Mouse (Mus musculus) lung, postnatal 0 days (tissue): ENCODE measurements at regions not wholly inside any gene's neighbourhood (a gene's known extent, or its start where the extent isn't known, plus 50 kb on each side); places are given as distances from the start of the nearest gene placed in this dataset.

Source experiments
- ATAC-seq: fragments of 200-750 bp; cut with Nextera tagmentation; 2 replicates; pipeline ENCODE4 v1.8.0; 2017; ENCODE audit warnings: moderate library complexity
- DNase-seq: peaks from one replicate; pipeline ENCODE4 v3.0.0-alpha.2; 2016; ENCODE audit warnings: low spot score
- H3K27ac ChIP-seq: fragments of 300-500 bp; sonication (generic); 2 replicates; pipeline ENCODE4 v1.5.1; 2014; ENCODE audit warnings: antibody characterized with exemption, mild to moderate bottlenecking, low read length, mixed read lengths
- H3K27me3 ChIP-seq: fragments of 300-500 bp; sonication (generic); replicated peaks from 2 replicates; pipeline ENCODE4 v1.6.1; 2014; ENCODE audit warnings: low read length, mixed read lengths; ENCODE audit not compliant: insufficient read depth
- H3K36me3 ChIP-seq: fragments of 300-500 bp; sonication (generic); 2 replicates; pipeline ENCODE4 v1.6.1; 2014; ENCODE audit warnings: low read length, mixed read lengths; ENCODE audit not compliant: insufficient read depth
- H3K4me1 ChIP-seq: fragments of 300-500 bp; sonication (generic); 2 replicates; pipeline ENCODE4 v1.6.1; 2014; ENCODE audit warnings: antibody characterized with exemption, low read depth, low read length, mixed read lengths; ENCODE audit not compliant: insufficient read depth
- H3K4me2 ChIP-seq: fragments of 300-500 bp; sonication (generic); replicated peaks from 2 replicates; pipeline ENCODE4 v1.6.1; 2014; ENCODE audit warnings: low read depth, mild to moderate bottlenecking, low read length, moderate library complexity, mixed read lengths
- H3K4me3 ChIP-seq: fragments of 300-500 bp; sonication (generic); 2 replicates; pipeline ENCODE4 v1.5.1; 2014; ENCODE audit warnings: low read depth, low read length
- H3K9ac ChIP-seq: fragments of 300-500 bp; sonication (generic); replicated peaks from 2 replicates; pipeline ENCODE4 v1.6.1; 2014; ENCODE audit warnings: low read depth, mild to moderate bottlenecking
- H3K9me3 ChIP-seq: fragments of 300-500 bp; sonication (generic); 2 replicates; pipeline ENCODE4 v1.6.1; 2016; ENCODE audit warnings: low read length, mixed read lengths
- CTCF ChIP-seq: IDR thresholded peaks from 2 replicates; pipeline ENCODE4 v1.5.1; 2016; ENCODE audit warnings: antibody characterized with exemption, mild to moderate bottlenecking
- EP300 ChIP-seq: IDR thresholded peaks from 2 replicates; pipeline ENCODE4 v1.6.1; 2016; ENCODE audit warnings: antibody characterized with exemption, mild to moderate bottlenecking, control low read depth
- WGBS: fragments of 180-500 bp; shearing (Covaris S2); extraction: QIAGEN DNeasy Blood & Tissue Kit; methylation state at CpG from one replicate; pipeline ENCODE4 v1.1.7; 2014; 5-methylcytosine and 5-hydroxymethylcytosine counted together

DNA sequence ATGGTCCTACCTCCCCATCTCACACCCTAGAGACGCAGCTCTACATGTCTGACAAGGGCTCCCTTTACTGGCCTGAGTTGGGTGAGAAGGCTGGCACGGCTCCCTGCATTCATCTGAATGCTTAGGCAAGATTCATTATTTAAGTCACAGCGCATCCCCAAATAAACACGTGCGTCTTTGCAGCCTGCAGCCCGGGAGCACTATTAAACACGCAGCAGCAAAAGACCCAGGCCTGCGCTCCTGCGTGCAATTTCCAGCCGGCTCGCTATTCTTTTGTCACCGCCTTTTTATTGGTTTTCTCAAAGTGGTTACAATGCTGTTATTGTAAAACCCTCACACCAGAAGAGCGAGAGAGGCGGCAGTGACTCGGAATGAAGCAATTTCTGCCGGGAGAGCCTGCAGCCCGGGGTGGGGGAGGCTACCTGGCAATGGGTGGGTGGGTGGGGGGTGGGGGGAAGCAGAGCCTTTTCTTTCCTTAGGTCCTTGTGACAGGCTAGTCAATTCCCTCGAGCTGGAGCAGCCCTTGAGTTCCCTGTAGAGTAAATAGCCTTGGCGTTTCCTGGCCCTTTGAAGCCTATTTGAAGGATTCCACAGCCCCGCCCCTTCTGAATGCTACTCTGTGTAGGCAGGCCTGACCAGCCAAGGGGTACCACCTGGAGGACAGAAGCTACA lies 333.3 kb downstream of the Bcor start:
- ATAC-seq (peak; percentile 71), DNase-seq (peak; percentile 54)
- WGBS = 19% methylated on average over 20 of the region's 20 CpGs
- TF ChIP-seq EP300 (no peak), CTCF (no peak)
- Histone ChIP-seq H3K27ac (no peak overlapping the region), H3K4me1 (no peaks in the 10 kb centered on the region), H3K4me3 (no peak overlapping the region), H3K9ac (no peak overlapping the region), H3K9me3 (no peaks in the 10 kb centered on the region), H3K4me2 (no peak overlapping the region), H3K36me3 (no peaks in the 10 kb centered on the region), H3K27me3 (no peaks in the 10 kb centered on the region)

DNA sequence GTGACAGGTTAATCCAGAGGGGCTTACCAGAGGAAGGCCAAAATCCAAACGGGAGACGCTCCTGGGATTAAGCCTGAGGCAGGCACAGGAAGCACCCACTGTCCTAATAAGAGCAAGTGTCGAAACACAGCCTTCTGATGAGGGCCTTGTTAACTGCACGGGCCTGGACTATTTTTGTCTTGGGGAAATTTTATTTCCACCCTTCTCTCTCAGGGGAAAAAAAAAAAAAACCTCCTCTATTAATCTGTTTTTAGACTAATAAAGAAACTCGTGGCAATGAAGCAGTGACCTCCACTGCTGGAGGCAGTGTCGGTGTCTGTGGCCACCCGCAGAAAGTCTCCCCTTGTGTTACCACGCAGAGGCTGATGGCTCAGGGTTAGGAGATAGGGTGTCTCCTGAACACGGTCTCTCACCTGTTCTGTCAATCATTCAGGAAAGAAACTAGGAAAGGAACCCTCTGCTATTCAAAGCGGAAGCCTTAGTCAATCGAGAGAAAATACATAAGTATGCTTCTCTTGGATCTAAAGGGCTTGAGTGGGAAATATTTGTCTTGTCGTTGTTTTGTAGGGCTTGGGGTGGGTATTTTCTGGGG lies 330.6 kb downstream of the Bcor start:
- Histone ChIP-seq H3K27me3 (no peaks in the 10 kb centered on the region), H3K9me3 (no peaks in the 10 kb centered on the region), H3K36me3 (no peaks in the 10 kb centered on the region), H3K4me2 (no peak overlapping the region), H3K4me1 (no peaks in the 10 kb centered on the region), H3K9ac (no peak overlapping the region), H3K4me3 (no peak overlapping the region), H3K27ac (no peak overlapping the region)
- 64% methylated on average over 12 of the region's 12 CpGs for WGBS
- no peak for DNase-seq
- TF ChIP-seq CTCF = no peak
- no peak for TF ChIP-seq EP300
- no peak for ATAC-seq

DNA sequence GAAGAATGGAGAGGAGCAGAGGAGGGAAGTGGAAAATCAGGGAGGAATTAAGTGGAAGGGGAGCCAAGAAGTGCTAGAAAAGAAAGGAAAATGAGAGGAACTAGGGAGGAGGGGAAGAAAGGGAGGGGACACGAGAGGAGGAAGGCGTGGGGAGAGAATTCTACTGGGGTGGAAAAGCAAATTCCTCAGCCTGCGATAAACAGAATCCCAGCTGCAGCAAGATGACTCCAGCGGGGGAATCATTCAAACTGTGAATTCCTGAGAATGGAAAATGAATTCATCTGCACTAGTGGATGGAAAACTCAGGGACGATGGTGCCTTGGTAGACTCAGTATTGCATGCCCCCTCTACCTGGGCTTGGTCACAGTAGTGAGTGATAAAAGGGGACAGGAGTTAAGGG lies 322.6 kb downstream of the Bcor start:
- Histone ChIP-seq H3K27ac (no peak overlapping the region), H3K4me2 (no peak overlapping the region), H3K4me1 (no peaks in the 10 kb centered on the region), H3K9me3 (no peaks in the 10 kb centered on the region), H3K9ac (no peak overlapping the region), H3K4me3 (no peak overlapping the region), H3K27me3 (no peaks in the 10 kb centered on the region), H3K36me3 (no peaks in the 10 kb centered on the region)
- TF ChIP-seq EP300 = no peak
- TF ChIP-seq CTCF = no peak
- 27% methylated on average over 5 of the region's 5 CpGs for WGBS
- ATAC-seq (no peak), DNase-seq (peak; percentile 39)

DNA sequence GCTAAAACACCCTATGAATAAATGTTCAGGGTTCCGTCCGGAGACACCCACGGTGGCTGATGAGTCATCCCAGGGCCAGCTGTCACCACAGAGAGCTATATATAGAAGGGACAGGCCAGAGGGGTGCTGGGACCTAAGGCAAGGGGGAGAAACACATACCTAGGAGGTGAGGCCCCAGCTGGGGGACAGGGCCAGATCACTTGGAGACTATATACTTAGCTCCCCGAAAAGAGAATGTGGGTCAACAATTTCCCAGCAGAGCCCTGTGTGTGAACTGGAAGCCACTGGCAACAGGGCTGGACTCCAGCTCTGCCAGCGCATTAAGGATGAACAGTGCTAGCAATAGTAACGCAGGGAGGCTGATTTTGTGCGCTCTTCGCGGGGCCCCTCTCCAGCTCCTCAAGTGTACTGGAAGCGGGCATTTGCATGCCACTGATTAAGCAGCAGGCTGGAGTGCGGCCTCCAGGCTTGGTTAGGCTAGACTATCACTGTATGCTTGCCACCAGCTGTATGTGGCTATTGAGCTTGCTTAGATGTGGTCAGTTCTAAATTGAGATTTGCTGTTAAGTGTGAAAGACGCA lies 320.4 kb downstream of the Bcor start:
- 34% methylated on average over 12 of the region's 12 CpGs for WGBS
- ATAC-seq = no peak
- H3K27ac ChIP-seq = no peak overlapping the region

DNA sequence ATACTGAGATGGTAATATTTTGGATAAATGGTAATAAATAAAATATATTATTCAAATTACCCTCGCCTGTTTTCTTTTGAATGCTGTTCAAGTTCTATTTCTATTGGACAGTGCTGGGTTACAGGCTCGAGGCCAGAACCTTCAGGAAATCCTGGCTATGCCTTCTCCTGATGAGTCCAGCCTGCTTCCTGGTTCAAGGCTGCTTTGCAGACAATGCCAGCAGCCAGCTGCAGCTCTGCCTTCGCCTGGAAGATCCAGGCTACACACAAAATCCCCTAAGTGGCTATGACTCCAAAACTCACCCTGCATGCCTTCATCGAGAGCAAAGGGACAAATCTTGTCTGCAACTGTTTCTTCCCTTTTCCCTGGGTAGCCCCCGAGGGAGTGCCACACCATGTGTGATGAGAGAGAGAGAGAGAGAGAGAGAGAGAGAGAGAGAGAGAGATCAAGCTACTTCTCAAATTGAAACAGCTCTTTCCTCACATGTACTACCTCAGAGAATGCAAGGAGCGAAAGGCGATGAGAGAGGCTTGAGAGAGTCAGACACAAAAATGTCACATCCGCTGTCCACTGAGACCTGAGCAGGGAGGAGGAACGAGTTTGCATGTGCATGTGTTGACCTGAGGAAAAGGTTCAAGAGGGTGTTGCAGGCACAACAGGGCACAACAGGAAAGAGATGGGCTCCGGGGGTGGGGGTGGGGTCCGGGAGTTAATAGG lies 319.7 kb downstream of the Bcor start:
- DNase-seq (peak; percentile 30), ATAC-seq (no peak)
- H3K9me3 ChIP-seq = no peaks in the 10 kb centered on the region
- no peak overlapping the region for H3K4me3 ChIP-seq
- no peak overlapping the region for H3K9ac ChIP-seq
- H3K4me1 ChIP-seq = no peaks in the 10 kb centered on the region
- no peaks in the 10 kb centered on the region for H3K36me3 ChIP-seq
- WGBS = 40% methylated on average over 11 of the region's 11 CpGs
- H3K4me2 ChIP-seq = no peak overlapping the region
- TF ChIP-seq CTCF = no peak
- TF ChIP-seq EP300 = no peak
- no peak overlapping the region for H3K27ac ChIP-seq
- no peaks in the 10 kb centered on the region for H3K27me3 ChIP-seq

More for the DNA sequence above, 320.4 kb downstream of the Bcor start:
- TF ChIP-seq EP300 (no peak), CTCF (no peak)
- Histone ChIP-seq H3K4me1 (no peaks in the 10 kb centered on the region), H3K27me3 (no peaks in the 10 kb centered on the region), H3K4me3 (no peak overlapping the region), H3K9ac (no peak overlapping the region), H3K9me3 (no peaks in the 10 kb centered on the region), H3K36me3 (no peaks in the 10 kb centered on the region), H3K4me2 (no peak overlapping the region)
- DNase-seq = peak; percentile 34

DNA sequence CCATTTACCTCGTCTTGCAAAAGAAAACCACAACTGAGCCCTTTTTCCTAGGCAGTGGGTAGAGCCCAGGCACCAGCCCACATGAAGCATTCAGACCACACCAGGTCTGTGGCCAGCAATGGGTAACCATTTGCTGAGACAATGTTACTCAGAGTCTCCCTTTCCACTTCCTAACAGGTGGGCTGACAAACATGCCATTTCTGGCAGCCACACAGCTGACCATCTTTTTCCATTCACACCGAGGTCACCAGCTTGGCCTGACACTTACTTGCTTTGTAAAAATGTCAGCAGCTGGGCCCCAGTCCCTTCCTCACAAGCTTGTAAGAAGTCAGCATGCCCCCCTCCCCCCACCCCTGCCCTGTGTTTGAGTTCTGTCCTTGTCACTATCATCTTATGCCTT lies 314.6 kb downstream of the Bcor start:
- Histone ChIP-seq H3K9me3 (no peaks in the 10 kb centered on the region), H3K4me3 (no peak overlapping the region), H3K27me3 (no peaks in the 10 kb centered on the region), H3K4me2 (no peak overlapping the region), H3K4me1 (no peaks in the 10 kb centered on the region), H3K36me3 (no peaks in the 10 kb centered on the region), H3K9ac (no peak overlapping the region), H3K27ac (no peak overlapping the region)
- DNase-seq = no peak
- no peak for TF ChIP-seq EP300
- no peak for ATAC-seq
- WGBS = 71% methylated on average over 2 of the region's 2 CpGs
